Mouse (Mus musculus): ENCODE results near the gene Gbp5. TPM values are rescaled to one million over a fixed set of nuclear protein-coding genes. Genes with fewer than 3 reads are reported as not detected.

Gene Gbp5
- polyA plus RNA-seq (2012; ENCODE audit: insufficient read depth, insufficient read length, missing spikeins) = 8.3 and 9.6 TPM in 2 replicates

DNA sequence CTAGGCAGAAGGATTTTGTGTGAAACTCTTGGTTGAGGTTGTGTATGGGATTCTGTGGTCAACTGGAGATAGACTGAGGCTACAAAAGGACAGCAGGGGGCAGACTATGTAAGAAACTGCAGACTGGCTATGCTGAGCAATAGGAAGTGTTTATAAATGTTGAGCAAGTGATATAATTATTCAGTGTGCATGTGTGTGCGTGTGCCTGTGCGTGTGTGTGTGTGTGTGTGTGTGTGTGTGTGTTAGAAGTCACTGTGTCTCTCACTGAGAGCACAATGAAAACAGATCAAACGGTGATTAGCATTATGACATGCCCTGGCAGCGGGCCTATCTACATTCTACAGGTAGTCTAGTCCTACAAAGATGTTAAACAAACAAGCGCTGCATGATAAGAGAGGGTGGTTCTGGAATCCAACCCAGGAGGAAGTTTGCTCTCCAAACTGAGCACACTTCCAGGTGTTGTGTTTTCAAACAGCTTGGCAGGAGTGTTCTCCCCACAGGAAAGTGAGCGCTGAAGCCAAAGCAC lies at the start of gene Gbp5:
Gbp5 (plus strand) TSS at position 443 of the 526 bp plus-strand sequence.
- peaks cover 9% of the 10 kb centered on the region for H3K4me1 ChIP-seq (ENCODE audit: control insufficient read depth, insufficient read depth, low read length)
- no peak for TF ChIP-seq POLR2A (IDR thresholded peaks at IDR 0.05; ENCODE audit: borderline replicate concordance, low read depth, low read length)
- TF ChIP-seq CTCF (IDR thresholded peaks at IDR 0.05; ENCODE audit: low read depth, low read length) = no peak
- 0 out of 2 replicates have a peak within 1 kb of the TSS, but pooled peaks have one; percentile 18 for H3K4me3 ChIP-seq (ENCODE audit: insufficient read depth, low read length)
- no peak within 1 kb of the TSS for H3K27ac ChIP-seq (ENCODE audit: insufficient read depth, low read depth, low read length)

DNA sequence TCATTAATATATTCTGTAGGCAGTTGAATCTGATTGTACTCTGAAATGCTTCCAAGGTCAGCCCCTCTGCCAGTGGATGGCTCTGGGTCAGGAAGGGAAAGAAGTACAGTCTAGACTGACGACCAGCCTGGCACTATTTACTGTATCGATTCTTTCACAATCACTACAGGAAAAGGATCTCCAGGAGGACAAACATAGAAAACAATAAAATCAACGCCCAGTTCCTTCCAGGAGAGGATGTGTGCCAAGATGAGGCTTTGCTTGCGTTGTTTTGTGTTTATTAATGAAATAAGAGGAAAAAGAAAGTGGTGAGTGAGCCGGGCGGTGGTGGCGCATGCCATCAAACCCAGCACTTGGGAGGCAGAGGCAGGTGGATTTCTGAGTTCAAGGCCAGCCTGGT lies 39.6 kb upstream of the Gbp5 start:
- no peak overlapping the region for H3K4me3 ChIP-seq (ENCODE audit: insufficient read depth, low read length)
- TF ChIP-seq POLR2A (IDR thresholded peaks at IDR 0.05; ENCODE audit: borderline replicate concordance, low read depth, low read length) (no peak), CTCF (IDR thresholded peaks at IDR 0.05; ENCODE audit: low read depth, low read length) (no peak)
- no peak overlapping the region for H3K27ac ChIP-seq (ENCODE audit: insufficient read depth, low read depth, low read length)
- no peaks in the 10 kb centered on the region for H3K4me1 ChIP-seq (ENCODE audit: control insufficient read depth, insufficient read depth, low read length)

DNA sequence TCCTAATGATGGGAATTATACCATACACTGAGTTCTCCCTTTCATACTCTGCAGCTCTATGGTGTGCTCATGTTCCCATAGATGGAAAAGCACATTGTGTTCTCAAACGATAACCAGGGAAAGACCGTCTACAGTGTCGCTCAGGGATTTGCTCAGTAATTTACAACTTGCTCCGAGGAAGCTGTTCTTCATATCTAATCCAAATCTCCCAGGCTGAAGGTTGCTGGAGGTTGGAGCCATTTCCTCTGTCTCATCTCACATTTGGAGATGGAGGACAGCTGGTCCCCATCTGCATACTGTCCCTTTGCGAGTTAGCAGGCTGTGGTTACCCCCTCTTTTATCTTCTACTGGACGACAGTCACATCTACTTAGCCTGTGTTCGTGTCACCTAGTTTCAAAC lies 34.5 kb upstream of the Gbp5 start:
- TF ChIP-seq CTCF (IDR thresholded peaks at IDR 0.05; ENCODE audit: low read depth, low read length) (no peak), POLR2A (IDR thresholded peaks at IDR 0.05; ENCODE audit: borderline replicate concordance, low read depth, low read length) (no peak)
- no peak overlapping the region for H3K27ac ChIP-seq (ENCODE audit: insufficient read depth, low read depth, low read length)

DNA sequence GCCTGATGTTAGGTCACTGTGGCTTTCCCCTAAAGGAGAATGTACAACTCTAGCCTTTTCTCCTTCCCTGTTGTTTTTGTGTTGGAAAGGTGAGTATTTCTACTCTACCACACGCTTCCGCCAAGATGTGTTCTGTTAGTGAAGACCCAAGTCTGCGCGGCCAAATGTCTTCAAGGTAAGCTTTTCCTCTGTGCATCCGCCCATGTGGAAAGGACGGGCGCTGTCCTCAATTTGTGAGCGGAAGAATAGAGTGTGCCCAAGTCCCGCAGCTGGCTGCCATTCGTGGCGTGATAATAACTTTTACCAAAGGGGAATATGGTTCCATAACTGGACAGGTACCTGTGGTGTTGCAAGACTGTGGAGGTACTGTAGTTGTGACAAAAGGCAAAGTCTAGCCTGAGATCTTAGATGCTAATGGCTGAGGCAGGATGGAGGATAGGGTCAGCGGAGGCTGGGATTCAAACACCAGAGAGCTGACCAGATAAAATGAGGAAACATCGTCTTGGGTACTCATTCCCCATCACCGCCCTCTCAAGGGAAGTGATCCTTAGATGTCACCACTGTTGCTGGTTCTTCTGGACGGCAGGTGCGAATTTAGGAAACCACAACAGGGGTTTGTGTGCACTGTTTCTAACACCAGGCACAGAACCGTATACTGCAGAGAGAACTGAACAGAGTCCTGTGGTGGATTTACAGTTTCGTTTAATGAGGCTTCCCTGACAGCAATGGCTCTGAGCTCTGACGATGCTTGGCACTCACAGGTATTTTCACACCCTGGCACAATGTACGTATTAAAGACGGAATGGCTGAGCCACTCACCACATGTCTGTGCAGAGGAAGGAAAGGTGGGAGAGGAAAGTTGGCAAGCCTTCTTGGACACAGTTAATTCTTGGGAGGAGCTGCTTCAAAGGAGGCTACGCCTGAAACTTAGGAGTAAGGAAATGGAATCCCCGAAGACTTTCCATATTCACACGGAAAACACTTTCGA lies 30.7 kb upstream of the Gbp5 start:
- Histone ChIP-seq H3K27ac (ENCODE audit: insufficient read depth, low read depth, low read length) (no peak overlapping the region), H3K4me1 (ENCODE audit: control insufficient read depth, insufficient read depth, low read length) (no peaks in the 10 kb centered on the region), H3K4me3 (ENCODE audit: insufficient read depth, low read length) (no peak overlapping the region)
- TF ChIP-seq POLR2A (IDR thresholded peaks at IDR 0.05; ENCODE audit: borderline replicate concordance, low read depth, low read length) (no peak), CTCF (IDR thresholded peaks at IDR 0.05; ENCODE audit: low read depth, low read length) (no peak)

More for the DNA sequence above, 34.5 kb upstream of the Gbp5 start:
- Histone ChIP-seq H3K4me1 (ENCODE audit: control insufficient read depth, insufficient read depth, low read length) (no peaks in the 10 kb centered on the region), H3K4me3 (ENCODE audit: insufficient read depth, low read length) (no peak overlapping the region)

DNA sequence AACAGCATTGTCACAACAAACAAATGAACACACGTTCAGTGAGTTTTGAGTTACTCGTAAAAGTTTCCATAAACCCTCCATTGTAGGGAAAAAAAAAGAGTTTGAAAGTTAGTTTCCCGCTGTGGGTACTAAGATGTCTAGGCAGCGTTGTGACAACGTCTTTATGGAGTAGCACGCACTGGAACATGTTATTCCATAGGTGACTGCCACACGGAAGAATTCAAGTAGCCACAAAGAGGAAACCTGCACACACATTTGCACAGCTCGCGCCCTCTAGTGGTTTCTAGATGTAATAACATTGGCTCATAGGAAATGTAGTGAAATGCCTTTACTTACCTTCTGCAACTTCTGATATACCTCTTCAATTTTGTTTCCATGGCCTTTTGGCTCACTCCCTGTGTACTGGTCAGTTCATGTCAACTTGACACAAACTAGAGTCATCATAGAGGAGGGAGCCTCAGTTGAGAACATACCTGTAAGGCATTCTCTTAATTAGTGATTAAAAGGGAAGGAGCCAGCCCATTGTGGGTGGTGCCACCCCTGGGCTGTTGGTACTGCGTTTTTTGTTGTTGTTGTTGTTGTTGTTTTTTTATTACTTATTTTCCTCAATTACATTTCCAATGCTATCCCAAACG lies 19.3 kb upstream of the Gbp5 start:
- no peak for TF ChIP-seq CTCF (IDR thresholded peaks at IDR 0.05; ENCODE audit: low read depth, low read length)
- no peak for TF ChIP-seq POLR2A (IDR thresholded peaks at IDR 0.05; ENCODE audit: borderline replicate concordance, low read depth, low read length)
- Histone ChIP-seq H3K4me3 (ENCODE audit: insufficient read depth, low read length) (no peak overlapping the region), H3K27ac (ENCODE audit: insufficient read depth, low read depth, low read length) (no peak overlapping the region), H3K4me1 (ENCODE audit: control insufficient read depth, insufficient read depth, low read length) (peaks cover 9% of the 10 kb centered on the region)

DNA sequence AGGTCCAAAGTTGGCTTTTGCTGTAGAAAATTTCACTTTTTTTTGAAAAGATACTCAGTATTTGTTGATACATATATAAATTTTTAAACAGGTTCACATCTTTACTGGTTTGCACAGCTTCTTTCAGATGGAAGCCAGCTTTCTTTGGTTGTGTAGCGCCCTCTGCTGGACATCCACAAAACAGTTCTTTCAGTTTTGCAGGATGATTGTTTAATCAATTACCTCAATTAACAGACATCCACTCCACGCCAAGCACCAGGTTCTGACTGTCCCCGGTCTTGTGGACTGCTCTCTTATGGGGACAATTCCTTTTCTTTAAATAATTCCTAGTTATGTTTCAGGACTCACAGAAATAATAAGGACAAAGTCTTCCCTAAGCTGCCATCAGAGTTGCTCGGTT lies 17.9 kb upstream of the Gbp5 start:
- Histone ChIP-seq H3K4me1 (ENCODE audit: control insufficient read depth, insufficient read depth, low read length) (peaks cover 4% of the 10 kb centered on the region), H3K27ac (ENCODE audit: insufficient read depth, low read depth, low read length) (no peak overlapping the region), H3K4me3 (ENCODE audit: insufficient read depth, low read length) (no peak overlapping the region)
- no peak for TF ChIP-seq POLR2A (IDR thresholded peaks at IDR 0.05; ENCODE audit: borderline replicate concordance, low read depth, low read length)
- TF ChIP-seq CTCF (IDR thresholded peaks at IDR 0.05; ENCODE audit: low read depth, low read length) = 0 out of 2 replicates have a peak, but pooled peaks have one; percentile 42

DNA sequence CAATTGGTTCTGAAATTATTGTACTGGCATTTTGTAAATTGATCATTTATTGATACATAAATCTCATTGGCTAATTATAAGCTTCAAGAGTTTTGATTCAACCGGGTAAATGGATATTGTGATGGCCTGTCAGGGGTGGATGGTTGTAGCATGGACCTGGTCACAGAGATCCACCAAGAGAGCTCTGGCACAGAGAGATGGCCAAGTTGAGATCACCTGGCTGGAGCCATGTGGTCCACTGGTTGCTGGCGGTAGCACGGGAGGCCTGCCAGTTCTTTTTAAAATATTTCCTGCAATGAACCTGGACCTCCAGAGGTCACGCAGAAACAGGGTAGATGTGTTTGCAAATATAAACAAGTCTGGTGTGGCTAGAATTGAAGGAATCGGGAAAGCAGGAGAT lies 15.9 kb upstream of the Gbp5 start:
- TF ChIP-seq CTCF (IDR thresholded peaks at IDR 0.05; ENCODE audit: low read depth, low read length) (no peak), POLR2A (IDR thresholded peaks at IDR 0.05; ENCODE audit: borderline replicate concordance, low read depth, low read length) (no peak)
- peaks cover 4% of the 10 kb centered on the region for H3K4me1 ChIP-seq (ENCODE audit: control insufficient read depth, insufficient read depth, low read length)
- H3K4me3 ChIP-seq (ENCODE audit: insufficient read depth, low read length) = no peak overlapping the region
- no peak overlapping the region for H3K27ac ChIP-seq (ENCODE audit: insufficient read depth, low read depth, low read length)

DNA sequence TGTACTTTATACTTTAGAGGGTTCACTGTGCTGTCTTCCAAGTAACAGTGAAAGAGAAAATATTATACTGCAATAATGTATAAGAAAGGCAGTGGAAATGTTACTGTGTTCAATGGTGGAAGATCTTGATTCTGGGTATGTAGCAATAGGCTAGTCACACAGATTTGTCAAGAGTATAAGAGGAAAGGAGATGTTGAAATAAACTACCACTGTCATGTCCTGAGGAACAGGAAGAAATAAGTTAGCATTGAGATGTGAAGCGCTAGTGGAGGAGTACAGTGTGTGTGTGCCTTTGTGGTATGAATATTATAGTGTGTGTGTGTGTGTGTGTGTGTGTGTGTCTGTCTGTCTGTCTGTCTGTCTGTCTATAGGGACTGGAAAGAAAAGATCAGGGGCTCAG lies 15.4 kb upstream of the Gbp5 start:
- TF ChIP-seq POLR2A (IDR thresholded peaks at IDR 0.05; ENCODE audit: borderline replicate concordance, low read depth, low read length) (no peak), CTCF (IDR thresholded peaks at IDR 0.05; ENCODE audit: low read depth, low read length) (no peak)
- Histone ChIP-seq H3K4me3 (ENCODE audit: insufficient read depth, low read length) (no peak overlapping the region), H3K4me1 (ENCODE audit: control insufficient read depth, insufficient read depth, low read length) (peaks cover 4% of the 10 kb centered on the region), H3K27ac (ENCODE audit: insufficient read depth, low read depth, low read length) (no peak overlapping the region)

DNA sequence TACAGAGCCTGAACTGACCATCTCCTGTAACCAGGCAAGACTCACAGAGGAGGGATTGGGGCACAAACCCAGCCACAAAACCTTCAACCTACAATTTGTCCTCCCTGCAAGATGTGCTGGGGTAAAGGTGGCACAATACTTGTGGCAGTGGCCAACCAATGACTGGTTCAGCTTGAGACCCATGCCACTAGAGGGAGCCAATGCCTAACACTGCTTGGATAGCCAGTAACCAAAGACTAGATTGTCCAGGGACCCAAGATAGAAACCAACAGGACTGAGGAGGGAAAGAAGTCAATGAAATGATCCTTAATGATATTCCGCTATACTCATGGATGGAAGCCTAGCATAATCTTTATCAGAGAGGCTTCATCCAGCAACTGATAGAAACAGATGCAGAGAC lies 3.3 kb upstream of the Gbp5 start:
- no peak overlapping the region for H3K4me3 ChIP-seq (ENCODE audit: insufficient read depth, low read length)
- peaks cover 6% of the 10 kb centered on the region for H3K4me1 ChIP-seq (ENCODE audit: control insufficient read depth, insufficient read depth, low read length)
- no peak overlapping the region for H3K27ac ChIP-seq (ENCODE audit: insufficient read depth, low read depth, low read length)
- TF ChIP-seq CTCF (IDR thresholded peaks at IDR 0.05; ENCODE audit: low read depth, low read length) = peak; percentile 56
- no peak for TF ChIP-seq POLR2A (IDR thresholded peaks at IDR 0.05; ENCODE audit: borderline replicate concordance, low read depth, low read length)

Measured in bone marrow macrophage, adult 2 months (primary cell).